Mouse (Mus musculus) intestine, embryonic 14.5 days (tissue): ENCODE data around the gene 1600014C23Rik. TPM values are rescaled to one million over a fixed set of nuclear protein-coding genes. Genes with fewer than 3 reads are reported as not detected.

Source experiments
- ATAC-seq: fragments of 200-750 bp; cut with Nextera tagmentation; replicated peaks from 2 replicates; pipeline ENCODE4 v1.8.0; 2017; ENCODE audit warnings: low read depth, moderate number of reproducible peaks, moderate TSS enrichment, moderate library complexity; ENCODE audit not compliant: low FRiP score, low TSS enrichment
- DNase-seq: peaks from one replicate; pipeline ENCODE4 v3.0.0-alpha.2; 2018; ENCODE audit warnings: low spot score
- H3K27ac ChIP-seq: fragments of 300-500 bp; sonication (generic); 2 replicates; pipeline ENCODE4 v1.5.1; 2014; ENCODE audit warnings: low read depth, mild to moderate bottlenecking, control low read depth
- H3K27me3 ChIP-seq: fragments of 300-500 bp; sonication (generic); replicated peaks from 2 replicates; pipeline ENCODE4 v1.6.1; 2014; ENCODE audit warnings: low read length, control low read depth; ENCODE audit not compliant: control insufficient read depth, insufficient read depth
- H3K36me3 ChIP-seq: fragments of 300-500 bp; sonication (generic); 2 replicates; pipeline ENCODE4 v1.6.1; 2014; ENCODE audit warnings: low read length, control low read depth; ENCODE audit not compliant: control insufficient read depth, insufficient read depth
- H3K4me1 ChIP-seq: fragments of 300-500 bp; sonication (generic); replicated peaks from 2 replicates; pipeline ENCODE4 v1.6.1; 2014; ENCODE audit warnings: low read length, control low read depth, mixed read lengths; ENCODE audit not compliant: control insufficient read depth, insufficient read depth
- H3K4me2 ChIP-seq: fragments of 300-500 bp; sonication (generic); 2 replicates; pipeline ENCODE4 v1.6.1; 2014; ENCODE audit warnings: low read length
- H3K4me3 ChIP-seq: fragments of 300-500 bp; sonication (generic); 2 replicates; pipeline ENCODE4 v1.5.1; 2014; ENCODE audit warnings: low read depth, low read length, control low read depth, mixed read lengths
- H3K9ac ChIP-seq: fragments of 300-500 bp; sonication (generic); 2 replicates; pipeline ENCODE4 v1.6.1; 2014; ENCODE audit warnings: mild to moderate bottlenecking, low read length
- H3K9me3 ChIP-seq: fragments of 300-500 bp; sonication (generic); 2 replicates; pipeline ENCODE4 v1.6.1; 2016; ENCODE audit warnings: low read length, control low read depth; ENCODE audit not compliant: control insufficient read depth
- WGBS: fragments of 180-500 bp; shearing (Covaris S2); extraction: QIAGEN DNeasy Blood & Tissue Kit; methylation state at CpG from one replicate; pipeline ENCODE4 v1.1.7; 2014; 5-methylcytosine and 5-hydroxymethylcytosine counted together
- polyA plus RNA-seq: library from polyadenylated mRNA; unstranded; fragments of >200 nt; fragmentation: Nextera tagmentation; extraction: Ambion mirVana; gene quantifications from 2 replicates; pipeline ENCODE4 v1.2.1, GENCODE M21; 2014

1600014C23Rik gene
- polyA plus RNA-seq, 1 experiment from 2014 or later, result not detected

- 73% methylated on average over 2 of the region's 2 CpGs for WGBS
Observed at GRCm38 (mm10) chr17:45727481-45727880, 6.2 kb downstream of the 1600014C23Rik start.

GRCm38 (mm10) chr17:45726249-45726648 is 7.4 kb downstream of the 1600014C23Rik start:
- DNase-seq (peak; percentile 72), ATAC-seq (peak; percentile 56)
- 37% methylated on average over 7 of the region's 7 CpGs for WGBS
- no peak overlapping the region for H3K4me3 ChIP-seq
- H3K36me3 ChIP-seq, result no peaks in the 10 kb centered on the region
- peak overlapping the region; percentile 11; the same call in 1 of the 2 replicates for H3K4me2 ChIP-seq
- H3K27me3 ChIP-seq, result no peaks in the 10 kb centered on the region
- H3K9me3 ChIP-seq, result no peaks in the 10 kb centered on the region
- H3K9ac ChIP-seq, result peak overlapping the region; percentile 3; the same call in 1 of the 2 replicates
- 0 out of 2 replicates have a peak overlapping the region, but pooled peaks have one; percentile 10 for H3K27ac ChIP-seq
- H3K4me1 ChIP-seq, result peaks cover 7% of the 10 kb centered on the region; the same call in 1 of the 2 replicates

More at GRCm38 (mm10) chr17:45727481-45727880, 6.2 kb downstream of the 1600014C23Rik start:
- Histone ChIP-seq H3K4me1 (peaks cover 9% of the 10 kb centered on the region; the same call in 1 of the 2 replicates), H3K27me3 (no peaks in the 10 kb centered on the region), H3K9ac (no peak overlapping the region), H3K36me3 (no peaks in the 10 kb centered on the region), H3K4me3 (no peak overlapping the region), H3K9me3 (no peaks in the 10 kb centered on the region), H3K4me2 (no peak overlapping the region), H3K27ac (no peak overlapping the region)
- ATAC-seq (no peak), DNase-seq (no peak)

DNA sequence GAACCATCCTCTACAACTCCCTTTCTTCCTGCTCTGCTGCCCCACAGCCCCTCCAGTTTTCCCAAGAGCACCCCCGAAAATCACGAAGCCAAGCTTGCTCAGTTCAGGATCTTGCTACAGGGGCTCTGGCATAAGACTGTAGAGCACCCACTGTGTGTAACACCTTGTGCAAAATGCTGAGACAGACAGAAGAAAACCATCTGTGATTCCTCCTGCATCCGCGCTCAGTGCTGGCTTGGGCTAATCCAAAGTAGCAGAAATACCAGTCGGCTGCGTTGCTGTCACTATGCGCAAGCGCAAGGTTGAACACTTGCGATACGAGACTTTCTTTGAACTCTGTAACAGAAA is 9.1 kb downstream of the 1600014C23Rik start:
- no peak for ATAC-seq
- no peak overlapping the region for H3K4me2 ChIP-seq
- H3K27ac ChIP-seq, result 0 out of 2 replicates have a peak overlapping the region, but pooled peaks have one; percentile 36
- no peaks in the 10 kb centered on the region for H3K9me3 ChIP-seq
- no peaks in the 10 kb centered on the region for H3K36me3 ChIP-seq
- peaks cover 7% of the 10 kb centered on the region; the same call in 1 of the 2 replicates for H3K4me1 ChIP-seq
- 86% methylated on average over 10 of the region's 10 CpGs for WGBS
- H3K4me3 ChIP-seq, result no peak overlapping the region
- no peak for DNase-seq
- no peak overlapping the region for H3K9ac ChIP-seq
- H3K27me3 ChIP-seq, result no peaks in the 10 kb centered on the region

DNA sequence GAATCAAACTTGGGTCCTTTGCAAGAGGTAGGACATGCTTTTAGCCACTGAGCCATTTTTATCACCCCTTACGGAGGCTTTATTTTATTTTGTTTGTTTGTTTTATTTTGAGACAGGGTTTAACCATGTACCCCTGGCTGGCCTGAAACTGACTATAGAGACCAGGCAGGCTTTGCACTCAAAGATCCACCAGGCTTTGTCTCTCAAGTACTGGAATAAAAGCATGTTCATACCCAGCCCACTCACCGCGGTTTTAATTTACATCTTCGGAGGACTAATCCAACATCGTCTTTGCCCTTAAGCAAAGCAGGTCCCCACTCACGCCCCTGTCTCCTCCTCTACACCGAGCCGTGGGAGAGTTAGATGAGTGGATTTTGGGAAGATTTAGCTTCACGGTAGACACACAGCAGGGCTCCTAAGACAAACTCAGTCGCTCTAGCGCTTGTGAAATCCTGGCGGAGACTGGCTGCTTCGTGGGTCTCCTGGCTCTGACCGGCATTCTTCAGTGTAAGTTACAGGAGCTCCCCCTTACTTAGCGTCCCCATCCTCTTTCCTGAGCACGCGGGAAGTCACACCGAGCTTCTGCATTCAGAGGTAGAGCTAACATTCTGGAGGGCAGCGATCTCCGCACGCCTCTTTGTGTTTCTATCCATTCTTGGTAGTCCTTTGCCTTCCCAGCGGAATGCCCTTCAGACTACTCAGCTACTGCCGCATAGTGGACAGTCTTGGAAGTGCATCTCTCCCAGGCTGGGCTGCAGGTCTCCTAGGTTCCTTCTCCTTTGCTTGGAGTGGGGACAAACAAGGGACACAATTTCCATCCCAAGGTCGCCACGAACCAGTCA is 9.7 kb downstream of the 1600014C23Rik start:
- WGBS, result 4% methylated on average over 25 of the region's 25 CpGs

GRCm38 (mm10) chr17:45718323-45718722 is 15.3 kb downstream of the 1600014C23Rik start:
- H3K9me3 ChIP-seq, result no peaks in the 10 kb centered on the region
- H3K9ac ChIP-seq, result no peak overlapping the region
- H3K36me3 ChIP-seq, result no peaks in the 10 kb centered on the region
- ATAC-seq (no peak), DNase-seq (peak; percentile 77)
- 5% methylated on average over 10 of the region's 10 CpGs for WGBS
- no peak overlapping the region for H3K27ac ChIP-seq
- H3K4me2 ChIP-seq, result no peak overlapping the region
- peaks cover 3% of the 10 kb centered on the region; the same call in 1 of the 2 replicates for H3K4me1 ChIP-seq
- no peaks in the 10 kb centered on the region for H3K27me3 ChIP-seq
- H3K4me3 ChIP-seq, result no peak overlapping the region

More for the DNA sequence above, 9.7 kb downstream of the 1600014C23Rik start:
- DNase-seq (peak; percentile 99), ATAC-seq (peak; percentile 23; the same call in 1 of the 2 replicates)
- Histone ChIP-seq H3K36me3 (no peaks in the 10 kb centered on the region), H3K9ac (peak overlapping the region; percentile 60), H3K4me3 (peak overlapping the region; percentile 41), H3K27me3 (no peaks in the 10 kb centered on the region), H3K4me2 (peak overlapping the region; percentile 63), H3K27ac (peak overlapping the region; percentile 36; the same call in 1 of the 2 replicates), H3K4me1 (peaks cover 7% of the 10 kb centered on the region; the same call in 1 of the 2 replicates), H3K9me3 (no peaks in the 10 kb centered on the region)

- DNase-seq (no peak), ATAC-seq (no peak)
- WGBS, result 36% methylated on average over 3 of the region's 3 CpGs
- Histone ChIP-seq H3K4me2 (no peak overlapping the region), H3K36me3 (no peaks in the 10 kb centered on the region), H3K4me1 (no peaks in the 10 kb centered on the region), H3K9ac (no peak overlapping the region), H3K27me3 (no peaks in the 10 kb centered on the region), H3K9me3 (no peaks in the 10 kb centered on the region), H3K27ac (no peak overlapping the region), H3K4me3 (no peak overlapping the region)
Observed at GRCm38 (mm10) chr17:45711525-45711924, 22.1 kb downstream of the 1600014C23Rik start.

DNA sequence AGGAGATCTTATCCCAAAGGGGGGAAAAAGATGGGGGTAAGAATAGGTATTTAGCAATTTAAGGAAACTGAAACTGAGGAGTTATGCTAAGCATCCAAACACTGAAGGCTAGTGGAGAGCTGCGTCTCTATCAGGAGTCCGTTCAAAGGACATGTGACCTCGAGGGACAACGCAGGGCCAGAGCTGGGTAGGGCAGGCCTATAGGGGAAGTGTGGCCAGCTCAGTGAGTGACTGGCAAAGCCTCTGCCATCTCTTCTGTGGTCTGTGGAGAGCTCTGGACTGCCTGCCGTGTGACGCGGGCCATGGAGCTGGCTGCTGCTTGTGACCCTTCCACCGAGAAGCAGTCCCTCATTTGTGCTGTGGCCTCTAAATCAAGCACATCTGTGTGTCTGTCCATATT is 23.2 kb downstream of the 1600014C23Rik start:
- 77% methylated on average over 8 of the region's 8 CpGs for WGBS
- DNase-seq (no peak), ATAC-seq (no peak)
- H3K9ac ChIP-seq, result no peak overlapping the region
- no peaks in the 10 kb centered on the region for H3K36me3 ChIP-seq
- H3K4me1 ChIP-seq, result no peaks in the 10 kb centered on the region
- H3K27me3 ChIP-seq, result no peaks in the 10 kb centered on the region
- no peaks in the 10 kb centered on the region for H3K9me3 ChIP-seq
- H3K4me3 ChIP-seq, result no peak overlapping the region
- H3K4me2 ChIP-seq, result no peak overlapping the region
- H3K27ac ChIP-seq, result no peak overlapping the region

- no peak for DNase-seq
- WGBS, result 37% methylated on average over 3 of the region's 3 CpGs
- no peak overlapping the region for H3K9ac ChIP-seq
- no peak overlapping the region for H3K4me3 ChIP-seq
- H3K4me1 ChIP-seq, result no peaks in the 10 kb centered on the region
- H3K9me3 ChIP-seq, result no peaks in the 10 kb centered on the region
- H3K27ac ChIP-seq, result no peak overlapping the region
- no peaks in the 10 kb centered on the region for H3K36me3 ChIP-seq
- no peak for ATAC-seq
- no peaks in the 10 kb centered on the region for H3K27me3 ChIP-seq
- H3K4me2 ChIP-seq, result no peak overlapping the region
Observed at GRCm38 (mm10) chr17:45709829-45710228, 23.8 kb downstream of the 1600014C23Rik start.
